8 mouse cellular contexts compared by ENCODE assay signal in the genomic region with DNA sequence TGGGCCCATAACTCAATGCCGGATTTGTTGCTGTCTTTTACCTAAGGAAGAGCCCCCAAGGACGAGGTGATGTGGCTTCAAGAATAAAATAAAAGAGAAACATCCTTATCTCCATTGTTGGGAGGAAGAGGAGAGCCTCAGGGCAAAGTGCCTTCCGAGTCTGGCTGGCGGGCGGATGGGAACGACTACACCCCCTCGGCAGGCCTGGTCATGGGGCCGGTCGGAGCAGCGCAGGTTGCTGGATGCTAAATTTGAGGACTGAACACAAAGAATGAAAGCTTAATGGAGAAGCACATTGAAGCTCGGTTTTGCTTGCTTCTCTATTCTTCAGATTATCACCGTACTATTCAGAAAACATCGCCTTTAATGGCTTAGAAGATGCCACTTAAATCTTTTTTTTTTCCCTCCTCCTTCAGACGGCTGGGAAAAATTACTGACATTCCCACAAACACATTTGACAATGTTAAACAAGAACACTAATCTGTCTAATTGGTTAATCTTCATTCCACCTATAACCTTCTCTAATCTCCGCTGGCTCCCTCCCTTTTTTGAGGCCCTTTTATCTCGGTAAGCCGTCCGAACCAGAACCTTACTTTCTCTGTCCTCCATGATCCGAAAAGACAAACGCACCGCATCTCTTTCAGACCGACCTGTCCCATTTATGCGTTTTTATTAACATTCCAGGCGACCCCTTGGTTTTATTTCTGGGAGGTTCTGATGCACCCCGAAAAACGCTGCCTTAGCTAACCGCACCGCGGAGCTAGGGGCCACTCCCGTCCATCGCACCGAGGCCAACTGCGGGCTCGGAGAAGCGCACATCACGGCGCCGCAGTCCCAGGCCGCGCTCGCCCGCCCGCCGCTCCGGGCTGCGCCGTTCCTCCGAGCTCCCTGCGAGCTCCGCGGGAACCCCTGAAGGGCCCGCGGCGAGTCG. TPM values are rescaled to one million over a fixed set of nuclear protein-coding genes. Genes with fewer than 3 reads are reported as not detected.
DNase-seq lines count a peak whose midpoint lies in the region; ATAC-seq and TF ChIP-seq lines count a peak whose summit lies in the region.

No protein-coding gene starts in this region.

- H3K4me2 ChIP-seq in kidney, embryonic 16.5 days (replicated peaks; ENCODE audit: low read depth, low read length) = peak overlapping the region; percentile 67
- peak overlapping the region; percentile 62 for H3K4me2 ChIP-seq in heart, embryonic 11.5 days
- H3K4me2 ChIP-seq in limb, embryonic 11.5 days (ENCODE audit: low read depth, severe bottlenecking) = peak overlapping the region; percentile 65
- peak overlapping the region; percentile 64 for H3K4me2 ChIP-seq in midbrain, embryonic 12.5 days (replicated peaks)

- H3K36me3 ChIP-seq in kidney, embryonic 16.5 days (ENCODE audit: insufficient read depth, low read length) = peaks cover 14% of the 10 kb centered on the region
- H3K36me3 ChIP-seq in heart, embryonic 11.5 days (ENCODE audit: control insufficient read depth, insufficient read depth, low read length) = peaks cover 3% of the 10 kb centered on the region
- no peaks in the 10 kb centered on the region for H3K36me3 ChIP-seq in limb, embryonic 11.5 days (ENCODE audit: control insufficient read depth, insufficient read depth, low read length)
- peaks cover 10% of the 10 kb centered on the region; the same call in 1 of the 2 replicates for H3K36me3 ChIP-seq in midbrain, embryonic 12.5 days

- POLR2A ChIA-PET in Patski (lab: Charles Lee) = no interaction called here

- H3K27me3 ChIP-seq in kidney, embryonic 16.5 days (ENCODE audit: insufficient read depth, low read length) = no peaks in the 10 kb centered on the region
- no peaks in the 10 kb centered on the region for H3K27me3 ChIP-seq in Patski
- H3K27me3 ChIP-seq in heart, embryonic 11.5 days (ENCODE audit: control insufficient read depth, insufficient read depth, low read length) = no peaks in the 10 kb centered on the region
- H3K27me3 ChIP-seq in limb, embryonic 11.5 days (ENCODE audit: control insufficient read depth, insufficient read depth, low read length) = no peaks in the 10 kb centered on the region
- H3K27me3 ChIP-seq in midbrain, embryonic 12.5 days = no peaks in the 10 kb centered on the region

- peak; percentile 82 for ATAC-seq in kidney, embryonic 16.5 days (ENCODE audit: low FRiP score, low TSS enrichment)
- ATAC-seq in Patski = peak; percentile 66
- peak; percentile 31 for ATAC-seq in common myeloid progenitor, adult 5-6 weeks (replicated peaks; ENCODE audit: low read depth, poor library complexity, severe bottlenecking)
- ATAC-seq in heart, embryonic 11.5 days (replicated peaks; ENCODE audit: insufficient number of reproducible peaks, low FRiP score, low TSS enrichment) = peak; percentile 65
- peak; percentile 65 for ATAC-seq in limb, embryonic 11.5 days (ENCODE audit: insufficient number of reproducible peaks, low FRiP score, low TSS enrichment, low read depth)
- ATAC-seq in midbrain, embryonic 12.5 days (ENCODE audit: low FRiP score, low read depth) = peak; percentile 78

- peak overlapping the region; percentile 83 for H3K4me3 ChIP-seq in kidney, embryonic 16.5 days (ENCODE audit: low read length)
- peak overlapping the region; percentile 73 for H3K4me3 ChIP-seq in heart, embryonic 11.5 days (ENCODE audit: low read depth, low read length)
- peak overlapping the region; percentile 79 for H3K4me3 ChIP-seq in limb, embryonic 11.5 days (ENCODE audit: low read depth, low read length)
- peak overlapping the region; percentile 56 for H3K4me3 ChIP-seq in midbrain, embryonic 12.5 days

- CTCF ChIA-PET in Patski (lab: Charles Lee) = interaction anchor here (1.8 kb wide), 1 partner anchor 12 kb away, joined by 4 read pairs; no protein-coding TSS in a partner anchor

- peak overlapping the region; percentile 91 for H3K27ac ChIP-seq in kidney, embryonic 16.5 days (ENCODE audit: low read length)
- peak overlapping the region; percentile 82 for H3K27ac ChIP-seq in heart, embryonic 11.5 days (ENCODE audit: low read depth, low read length)
- H3K27ac ChIP-seq in limb, embryonic 11.5 days (replicated peaks; ENCODE audit: low read depth, low read length) = peak overlapping the region; percentile 80
- peak overlapping the region; percentile 92 for H3K27ac ChIP-seq in midbrain, embryonic 12.5 days (replicated peaks)

- in situ Hi-C loops in Patski (cut with MboI; ENCODE audit: low pct_unique_long_range_greater_than_20kb) = no loop called here

- H3K9ac ChIP-seq in kidney, embryonic 16.5 days (replicated peaks; ENCODE audit: low read length) = peak overlapping the region; percentile 95
- peak overlapping the region; percentile 95 for H3K9ac ChIP-seq in heart, embryonic 11.5 days (ENCODE audit: low read depth, low read length)
- H3K9ac ChIP-seq in limb, embryonic 11.5 days (ENCODE audit: low read length) = peak overlapping the region; percentile 97
- H3K9ac ChIP-seq in midbrain, embryonic 12.5 days (replicated peaks) = peak overlapping the region; percentile 80

- peaks cover 23% of the 10 kb centered on the region for H3K4me1 ChIP-seq in kidney, embryonic 16.5 days (ENCODE audit: insufficient read depth, low read length)
- H3K4me1 ChIP-seq in heart, embryonic 11.5 days (ENCODE audit: control insufficient read depth, insufficient read depth, low read length) = peaks cover 8% of the 10 kb centered on the region
- H3K4me1 ChIP-seq in limb, embryonic 11.5 days (ENCODE audit: control insufficient read depth, insufficient read depth, low read length) = no peaks in the 10 kb centered on the region
- peaks cover 23% of the 10 kb centered on the region for H3K4me1 ChIP-seq in midbrain, embryonic 12.5 days

- WGBS in kidney, embryonic 16.5 days = 1% methylated on average over 48 of the region's 55 CpGs
- WGBS in heart, embryonic 11.5 days (ENCODE audit: insufficient replicate concordance) = 2% methylated on average over 55 of the region's 55 CpGs
- WGBS in limb, embryonic 11.5 days = 2% methylated on average over 52 of the region's 55 CpGs
- under 1% methylated on average over 55 of the region's 55 CpGs for WGBS in midbrain, embryonic 12.5 days

- peaks cover 4% of the 10 kb centered on the region for H3K9me3 ChIP-seq in kidney, embryonic 16.5 days (ENCODE audit: low read length)
- H3K9me3 ChIP-seq in heart, embryonic 11.5 days (replicated peaks; ENCODE audit: control insufficient read depth, low read length) = peaks cover 3% of the 10 kb centered on the region; the same call in 1 of the 2 replicates
- H3K9me3 ChIP-seq in limb, embryonic 11.5 days (ENCODE audit: control insufficient read depth, low read length) = no peaks in the 10 kb centered on the region
- 0 out of 2 replicates have a peak, but pooled peaks cover 5% of the 10 kb centered on the region for H3K9me3 ChIP-seq in midbrain, embryonic 12.5 days

- no peak for DNase-seq in kidney, adult 8-10 months
- no peak for DNase-seq in Patski (ENCODE audit: low read depth, low spot score)
- DNase-seq in limb, embryonic 11.5 days (ENCODE audit: low spot score) = peak; percentile 60
- DNase-seq in T-cell, adult 2 months (ENCODE audit: low spot score) = no peak

- no peak for TF ChIP-seq CTCF in Patski (IDR thresholded peaks at IDR 0.05)

RNA-seq across cellular contexts. Expression of gene Ube2j1, which starts 0.7 kb away (rescaled TPM):
- polyA plus RNA-seq in kidney, embryonic 16.5 days (2015; fragmentation: Nextera tagmentation; extraction: Ambion mirVana) = 42.5 and 43.8 TPM in 2 replicates
- 36.6 TPM for polyA plus RNA-seq in Patski (2021)
- 42.0 and 53.7 TPM in 2 replicates for total RNA-seq in common myeloid progenitor, adult 5-6 weeks (2017)
- polyA plus RNA-seq in heart, embryonic 11.5 days (2014; fragmentation: Nextera tagmentation; extraction: Ambion mirVana) = 39.7 and 42.1 TPM in 2 replicates
- polyA plus RNA-seq in limb, embryonic 11.5 days (2014; fragmentation: Nextera tagmentation; extraction: Ambion mirVana) = 40.9 and 42.2 TPM in 2 replicates
- polyA plus RNA-seq in midbrain, embryonic 12.5 days (2016; fragmentation: Nextera tagmentation; extraction: Ambion mirVana) = 51.7 and 55.1 TPM in 2 replicates

RNA-seq across cellular contexts. Expression of gene Gabrr2, which starts 32.3 kb away (rescaled TPM):
- polyA plus RNA-seq in kidney, embryonic 16.5 days (2015; fragmentation: Nextera tagmentation; extraction: Ambion mirVana) = 0.17 and 0.29 TPM in 2 replicates
- polyA plus RNA-seq in Patski (2021) = 0.06 TPM
- not detected in 2 replicates for total RNA-seq in common myeloid progenitor, adult 5-6 weeks (2017)
- polyA plus RNA-seq in heart, embryonic 11.5 days (2014; fragmentation: Nextera tagmentation; extraction: Ambion mirVana) = 0.16 and 0.31 TPM in 2 replicates
- 0.23 and 0.27 TPM in 2 replicates for polyA plus RNA-seq in limb, embryonic 11.5 days (2014; fragmentation: Nextera tagmentation; extraction: Ambion mirVana)
- polyA plus RNA-seq in midbrain, embryonic 12.5 days (2016; fragmentation: Nextera tagmentation; extraction: Ambion mirVana) = 0.55 and 0.80 TPM in 2 replicates

RNA-seq across cellular contexts. Expression of gene Rragd, which starts 47.7 kb away (rescaled TPM):
- 16.0 and 22.0 TPM in 2 replicates for polyA plus RNA-seq in kidney, embryonic 16.5 days (2015; fragmentation: Nextera tagmentation; extraction: Ambion mirVana)
- 1.4 TPM for polyA plus RNA-seq in Patski (2021)
- 0.18 TPM in 1 of 2 replicates, not detected in the other for total RNA-seq in common myeloid progenitor, adult 5-6 weeks (2017)
- 47.8 and 54.1 TPM in 2 replicates for polyA plus RNA-seq in heart, embryonic 11.5 days (2014; fragmentation: Nextera tagmentation; extraction: Ambion mirVana)
- polyA plus RNA-seq in limb, embryonic 11.5 days (2014; fragmentation: Nextera tagmentation; extraction: Ambion mirVana) = 25.8 and 26.1 TPM in 2 replicates
- polyA plus RNA-seq in midbrain, embryonic 12.5 days (2016; fragmentation: Nextera tagmentation; extraction: Ambion mirVana) = 38.3 and 44.0 TPM in 2 replicates

Comparison
In these comparisons a context has a peak if more than half of its experiments do, and no peak if none do; other contexts are left out.
1. ATAC-seq: peak in every context shown above with its lines; median percentile 82 in kidney, embryonic 16.5 days; 78 in midbrain, embryonic 12.5 days; 66 in Patski; 65 in heart, embryonic 11.5 days; 65 in limb, embryonic 11.5 days; 31 in common myeloid progenitor, adult 5-6 weeks.